Mouse (Mus musculus): Measurements from ENCODE around the gene Strn3.

GRCm38 (mm10) chr12:51712685-51713084 lies 21.0 kb upstream of the Strn3 start:
- no peak for TF ChIP-seq POLR2A (IDR thresholded peaks at IDR 0.05; ENCODE audit: insufficient read depth, low read depth, low read length)
- no peak for TF ChIP-seq CTCF (IDR thresholded peaks at IDR 0.05; ENCODE audit: insufficient read depth, low read depth, low read length)

Measured in olfactory bulb, adult 2 months (tissue).